Mouse (Mus musculus) embryo, embryonic 11 days (tissue): ENCODE results near the gene Olfr1214.
"Not testable (repeated sequence)": the region's sequence is repeated elsewhere in the genome, so short reads cannot be mapped to it uniquely, and the experiment has no call there.

Source experiments
- DNase-seq: peaks from one replicate; pipeline ENCODE4 v3.0.0-alpha.2; 2015

The Olfr1214 gene

GRCm38 (mm10) chr2:88992553-88992952, at the start of gene Olfr1214:
Gene Olfr1214 (minus strand): TSS chr2:88992653.
- DNase-seq: no peak

GRCm38 (mm10) chr2:89031965-89032364, 39.5 kb upstream of the Olfr1214 start, which contains the start of gene Olfr1217:
Gene Olfr1217 (minus strand): TSS chr2:89032065.
- DNase-seq: no peak

- DNase-seq: not testable (repeated sequence)
These were observed 29.0 kb upstream of the Olfr1214 start for GRCm38 (mm10) chr2:89021436-89021835.

- no peak for DNase-seq
These were observed 25.8 kb upstream of the Olfr1214 start, which contains the start of gene Olfr1216 for GRCm38 (mm10) chr2:89018240-89018639. Gene Olfr1216 (minus strand): TSS chr2:89018340.

DNA sequence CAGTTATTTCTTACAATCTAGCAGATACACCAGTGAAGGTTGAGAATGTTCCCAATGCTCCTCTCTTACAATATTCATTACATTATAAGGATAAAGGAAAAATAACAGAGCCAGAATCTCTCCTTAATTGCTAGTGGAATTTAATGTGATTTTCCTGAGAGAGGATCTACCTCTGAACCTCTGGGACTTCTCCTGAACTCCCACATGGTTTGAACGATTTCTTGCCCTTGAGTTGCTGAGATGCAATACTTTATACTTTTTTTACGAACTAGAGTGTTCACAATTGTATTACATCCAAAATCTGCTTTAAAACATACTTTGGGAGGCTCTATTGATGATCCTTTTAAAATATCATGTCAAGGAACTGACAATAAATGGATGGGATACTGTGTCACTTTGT, 14.4 kb upstream of the Olfr1214 start, which contains the start of gene Olfr1215:
TSS of gene Olfr1215 (minus strand) at position 101 of the 400 bp plus-strand sequence.
- DNase-seq: no peak

- no peak for DNase-seq
These were observed 12.3 kb downstream of the Olfr1214 start, which contains the start of gene Gm13762 for GRCm38 (mm10) chr2:88980181-88980580. Gene Gm13762 (minus strand): TSS chr2:88980281.

GRCm38 (mm10) chr2:88953669-88954068, 38.8 kb downstream of the Olfr1214 start, which contains the start of gene Olfr1212:
Gene Olfr1212 (plus strand): TSS chr2:88953969.
- no peak for DNase-seq

DNA sequence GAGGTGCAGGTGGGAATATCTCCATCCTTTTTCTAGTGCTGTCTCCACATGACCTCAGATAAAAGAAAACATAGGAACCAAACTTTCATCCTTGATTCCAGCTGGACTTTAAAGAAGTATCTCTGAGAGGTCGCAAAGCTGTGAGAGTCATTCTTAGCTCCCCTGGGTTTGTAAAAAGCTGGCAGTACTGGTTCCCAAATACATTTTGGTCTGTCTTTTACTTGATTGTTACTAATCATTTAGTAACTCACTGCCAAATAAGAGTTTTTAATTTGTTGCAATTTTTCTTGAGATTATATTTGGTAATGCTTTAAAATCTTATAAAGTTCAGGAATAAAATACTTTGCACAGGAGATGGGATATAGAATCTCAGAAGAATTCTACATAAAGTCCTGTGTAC, 54.4 kb downstream of the Olfr1214 start, which contains the start of gene Olfr1211:
TSS of gene Olfr1211 (minus strand) at position 101 of the 400 bp plus-strand sequence.
- no peak for DNase-seq
